Mouse (Mus musculus) bone marrow, adult 2 months (tissue): ENCODE results near the gene Chaf1b.

Experiments used
- CTCF ChIP-seq: fragments of 200-500 bp; IDR thresholded peaks from 2 replicates; pipeline ENCODE4 v1.5.1; 2011; ENCODE audit warnings: low read length, control low read depth; ENCODE audit not compliant: control insufficient read depth, insufficient read depth
- POLR2A ChIP-seq: fragments of 200-500 bp; IDR thresholded peaks from 2 replicates; pipeline ENCODE4 v1.6.1; 2011; ENCODE audit warnings: low read depth, mild to moderate bottlenecking, control low read depth, low read length, borderline replicate concordance; ENCODE audit not compliant: control insufficient read depth

DNA sequence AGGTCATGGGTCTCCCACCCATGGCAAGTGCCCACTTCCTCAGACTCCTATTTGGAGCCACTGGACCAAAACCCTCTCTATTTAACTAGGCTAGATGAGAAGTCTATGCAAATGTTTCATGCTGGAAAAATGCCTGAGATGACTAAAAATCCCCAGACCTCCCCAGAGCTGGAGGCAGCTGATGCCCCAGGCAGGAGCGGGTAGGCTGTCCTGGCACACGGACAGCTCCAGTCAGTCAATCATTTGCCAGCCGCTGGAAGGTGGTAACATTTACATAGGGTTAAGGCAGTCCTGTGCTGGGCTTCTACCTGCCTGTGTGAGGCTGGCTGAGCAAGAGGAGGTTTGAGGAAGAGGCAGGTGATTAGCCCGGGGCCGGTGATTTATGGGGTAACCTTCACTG is 28.5 kb downstream of the Chaf1b start:
- TF ChIP-seq CTCF: no peak
- TF ChIP-seq POLR2A: no peak
